Mouse (Mus musculus): ENCODE data around the gene Pou2f1. TPM values are rescaled to one million over a fixed set of nuclear protein-coding genes. Genes with fewer than 3 reads are reported as not detected.

The Pou2f1 gene
- polyA plus RNA-seq, 1 experiment from 2014 or later, result 26.1 TPM

DNA sequence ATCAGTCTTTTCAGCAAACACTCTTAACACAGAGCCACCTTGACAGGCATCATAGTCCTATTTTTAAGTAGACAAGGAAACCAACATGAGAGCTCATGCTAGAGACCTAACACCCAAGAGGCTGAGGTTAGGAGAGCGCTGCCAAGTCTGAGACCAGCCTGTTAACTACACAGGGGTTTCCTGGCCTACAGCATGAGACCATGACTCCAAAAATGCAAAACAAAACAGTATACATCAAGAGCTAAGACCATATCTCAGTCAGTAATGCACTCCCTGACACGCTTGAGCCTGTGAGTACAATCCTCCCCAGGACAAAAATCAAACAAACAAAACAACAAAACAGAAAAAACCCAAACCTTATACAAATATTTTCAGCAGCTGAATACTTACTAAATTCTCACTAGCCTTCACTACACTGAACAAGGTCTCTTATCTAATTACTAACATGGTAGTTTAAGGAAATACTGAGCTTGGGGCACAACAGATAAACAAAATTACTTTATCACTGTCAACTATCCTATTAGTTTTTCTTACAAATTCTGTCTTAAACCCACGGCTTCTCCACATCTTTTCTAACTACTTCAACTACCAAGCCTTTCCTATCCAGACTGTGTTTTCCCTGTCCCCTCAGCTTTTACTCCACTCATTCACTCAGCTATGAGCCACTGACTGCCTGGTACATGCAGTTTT is 33.3 kb downstream of the Pou2f1 start:
- WGBS, result 84% methylated on average over 3 of the region's 3 CpGs
- ATAC-seq (ENCODE audit: low FRiP score), result no peak
- no peak overlapping the region for H3K4me3 ChIP-seq (ENCODE audit: low read depth, low read length)

DNA sequence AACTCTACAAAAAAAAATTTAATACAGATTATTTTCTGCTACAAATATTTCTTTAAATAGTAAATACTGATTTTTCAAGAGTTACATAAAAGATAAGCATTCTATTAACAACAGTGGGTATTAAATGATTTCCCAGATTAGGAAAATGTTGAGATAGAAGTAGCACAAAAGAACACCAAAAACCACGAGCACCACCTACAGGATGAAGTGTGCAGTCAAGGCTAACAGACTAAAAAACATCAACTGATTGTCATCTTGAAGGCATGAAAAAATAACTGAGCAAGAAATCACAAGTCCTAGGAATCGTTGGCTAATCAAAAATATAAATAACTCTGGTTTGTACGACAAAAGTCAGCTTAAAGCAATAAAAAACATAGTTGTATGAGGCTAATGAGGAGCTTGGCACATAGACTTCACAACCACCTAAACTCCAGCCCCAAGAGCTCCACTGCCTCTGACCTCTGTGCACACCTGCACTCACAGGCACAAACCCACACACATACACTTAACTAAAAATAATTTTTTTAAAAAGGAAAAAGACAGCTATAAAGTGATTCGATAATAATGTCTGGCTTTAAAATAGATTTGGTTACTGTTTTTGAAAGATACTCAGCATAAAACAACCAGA is 35.3 kb downstream of the Pou2f1 start:
- H3K36me3 ChIP-seq (ENCODE audit: control insufficient read depth, insufficient read depth, low read length), result no peaks in the 10 kb centered on the region
- H3K9ac ChIP-seq (ENCODE audit: low read depth, low read length), result no peak overlapping the region
- DNase-seq (ENCODE audit: low spot score) (peak; percentile 65), ATAC-seq (ENCODE audit: low FRiP score) (peak; percentile 67; the same call in 1 of the 2 replicates)
- no peak overlapping the region for H3K27ac ChIP-seq (ENCODE audit: low read depth, low read length)
- no peaks in the 10 kb centered on the region for H3K9me3 ChIP-seq (ENCODE audit: control insufficient read depth, low read length)
- no peak overlapping the region for H3K4me2 ChIP-seq (replicated peaks; ENCODE audit: low read depth, low read length)
- no peaks in the 10 kb centered on the region; the same call in 1 of the 2 replicates for H3K27me3 ChIP-seq (ENCODE audit: control insufficient read depth, insufficient read depth, low read length)
- WGBS, result 55% methylated on average over 4 of the region's 4 CpGs
- no peak overlapping the region for H3K4me3 ChIP-seq (ENCODE audit: low read depth, low read length)
- H3K4me1 ChIP-seq (replicated peaks; ENCODE audit: control insufficient read depth, insufficient read depth, low read length), result no peaks in the 10 kb centered on the region; the same call in 1 of the 2 replicates

More for the DNA sequence above, 33.3 kb downstream of the Pou2f1 start:
- Histone ChIP-seq H3K27me3 (ENCODE audit: control insufficient read depth, insufficient read depth, low read length) (no peaks in the 10 kb centered on the region; the same call in 1 of the 2 replicates), H3K27ac (ENCODE audit: low read depth, low read length) (no peak overlapping the region), H3K4me2 (replicated peaks; ENCODE audit: low read depth, low read length) (no peak overlapping the region), H3K9ac (ENCODE audit: low read depth, low read length) (no peak overlapping the region), H3K36me3 (ENCODE audit: control insufficient read depth, insufficient read depth, low read length) (no peaks in the 10 kb centered on the region), H3K9me3 (ENCODE audit: control insufficient read depth, low read length) (no peaks in the 10 kb centered on the region), H3K4me1 (replicated peaks; ENCODE audit: control insufficient read depth, insufficient read depth, low read length) (no peaks in the 10 kb centered on the region; the same call in 1 of the 2 replicates)
- no peak for DNase-seq (ENCODE audit: low spot score)

DNA sequence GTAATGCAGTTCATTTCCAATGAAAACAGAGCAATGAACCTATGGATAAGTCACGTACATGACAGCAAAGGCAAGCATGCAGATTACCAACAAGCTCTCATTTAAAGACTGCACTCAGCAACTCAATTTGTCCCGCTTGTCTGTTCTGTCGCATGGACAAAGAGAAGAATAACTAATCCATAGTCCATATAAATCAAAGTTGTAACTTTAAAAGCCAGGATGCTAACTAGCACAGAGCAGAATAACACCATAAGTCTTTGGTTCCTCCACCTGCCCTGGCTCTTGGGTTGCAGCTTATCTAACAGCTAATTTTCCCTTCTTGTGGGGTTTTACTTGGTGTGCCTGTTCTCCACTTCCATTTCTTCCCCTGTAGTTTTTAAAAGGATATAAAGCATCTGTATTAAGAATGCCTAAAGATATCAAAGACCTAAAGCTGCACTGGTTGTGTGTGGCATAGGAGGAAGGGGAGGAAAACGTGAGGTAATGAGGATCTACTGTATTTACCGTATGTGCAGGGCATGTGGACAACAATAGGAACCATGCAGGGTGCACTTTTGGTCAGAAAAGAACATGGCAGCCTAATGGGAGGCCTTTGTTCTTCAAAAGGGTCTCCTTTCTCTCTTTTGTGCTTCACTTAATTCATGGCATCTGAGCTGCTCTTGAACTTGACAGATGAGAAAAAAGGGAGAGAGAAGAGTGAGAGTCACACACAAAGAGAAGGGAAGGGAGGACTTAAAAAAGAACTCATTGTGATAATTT is 36.1 kb downstream of the Pou2f1 start:
- Histone ChIP-seq H3K27ac (ENCODE audit: low read depth, low read length) (no peak overlapping the region), H3K36me3 (ENCODE audit: control insufficient read depth, insufficient read depth, low read length) (no peaks in the 10 kb centered on the region), H3K9me3 (ENCODE audit: control insufficient read depth, low read length) (no peaks in the 10 kb centered on the region), H3K9ac (ENCODE audit: low read depth, low read length) (no peak overlapping the region), H3K4me3 (ENCODE audit: low read depth, low read length) (no peak overlapping the region), H3K27me3 (ENCODE audit: control insufficient read depth, insufficient read depth, low read length) (no peaks in the 10 kb centered on the region; the same call in 1 of the 2 replicates), H3K4me1 (replicated peaks; ENCODE audit: control insufficient read depth, insufficient read depth, low read length) (no peaks in the 10 kb centered on the region; the same call in 1 of the 2 replicates), H3K4me2 (replicated peaks; ENCODE audit: low read depth, low read length) (no peak overlapping the region)
- ATAC-seq (ENCODE audit: low FRiP score), result peak; percentile 90
- peak; percentile 64 for DNase-seq (ENCODE audit: low spot score)
- WGBS, result 56% methylated on average over 5 of the region's 5 CpGs

DNA sequence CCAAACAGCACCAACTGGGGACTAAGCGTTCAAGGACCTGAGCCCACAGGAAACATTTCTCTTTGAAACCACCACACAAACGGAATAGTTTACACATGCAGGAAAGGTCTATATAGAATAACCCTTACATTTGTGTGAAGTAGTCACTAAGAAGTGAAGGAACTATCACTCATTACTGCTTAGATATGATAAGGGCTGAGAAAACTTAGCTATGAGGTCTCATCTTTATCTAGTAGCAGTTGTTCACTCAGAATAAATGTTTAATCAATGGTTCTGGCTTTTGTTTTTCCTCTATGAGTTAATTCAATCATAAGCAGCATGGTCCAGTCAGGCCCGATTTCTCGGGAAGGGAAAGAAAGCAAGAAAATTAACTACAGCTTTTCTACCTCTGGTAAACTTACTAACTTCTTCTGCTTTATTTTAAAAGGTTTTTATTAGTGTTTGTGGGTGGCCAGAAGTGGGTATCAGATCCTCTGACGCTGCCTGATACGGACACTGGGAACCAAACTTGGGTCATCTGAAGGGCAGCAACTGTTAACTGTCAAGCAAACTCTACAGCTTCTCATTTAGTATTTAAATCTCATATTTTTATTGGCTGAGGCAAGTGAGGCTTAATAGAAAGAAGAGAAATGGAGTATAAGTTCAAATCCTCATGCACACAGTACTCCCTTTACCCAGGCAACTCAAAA is 40.7 kb downstream of the Pou2f1 start:
- no peak for ATAC-seq (ENCODE audit: low FRiP score)
- no peak overlapping the region for H3K9ac ChIP-seq (ENCODE audit: low read depth, low read length)
- H3K36me3 ChIP-seq (ENCODE audit: control insufficient read depth, insufficient read depth, low read length), result no peaks in the 10 kb centered on the region
- H3K9me3 ChIP-seq (ENCODE audit: control insufficient read depth, low read length), result no peaks in the 10 kb centered on the region
- no peak for DNase-seq (ENCODE audit: low spot score)
- no peak overlapping the region for H3K4me2 ChIP-seq (replicated peaks; ENCODE audit: low read depth, low read length)
- no peak overlapping the region for H3K27ac ChIP-seq (ENCODE audit: low read depth, low read length)
- H3K4me3 ChIP-seq (ENCODE audit: low read depth, low read length), result no peak overlapping the region
- no peaks in the 10 kb centered on the region; the same call in 1 of the 2 replicates for H3K4me1 ChIP-seq (replicated peaks; ENCODE audit: control insufficient read depth, insufficient read depth, low read length)
- no peaks in the 10 kb centered on the region; the same call in 1 of the 2 replicates for H3K27me3 ChIP-seq (ENCODE audit: control insufficient read depth, insufficient read depth, low read length)
- 87% methylated on average over 6 of the region's 6 CpGs for WGBS

DNA sequence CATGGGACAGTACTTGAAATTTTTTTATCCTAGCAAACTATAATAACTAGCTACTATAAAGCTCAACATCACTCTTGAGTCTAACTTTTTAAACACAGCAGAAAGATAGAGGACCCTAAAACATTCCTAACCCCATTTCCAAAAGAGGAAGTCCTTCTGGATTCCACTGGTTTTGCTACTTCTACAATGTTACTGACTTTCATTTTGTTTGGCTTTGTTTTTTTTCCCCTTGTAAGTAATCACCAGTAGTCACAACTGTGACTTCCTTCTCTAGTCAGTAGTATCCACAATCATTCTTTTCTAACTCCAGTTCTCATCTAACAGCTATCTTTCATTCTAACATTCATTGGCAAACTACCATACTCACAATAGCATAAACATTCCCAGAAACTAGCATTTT is 44.3 kb downstream of the Pou2f1 start:
- H3K27ac ChIP-seq (ENCODE audit: low read depth, low read length), result no peak overlapping the region
- H3K9ac ChIP-seq (ENCODE audit: low read depth, low read length), result no peak overlapping the region
- no peak overlapping the region for H3K4me2 ChIP-seq (replicated peaks; ENCODE audit: low read depth, low read length)
- no peaks in the 10 kb centered on the region for H3K27me3 ChIP-seq (ENCODE audit: control insufficient read depth, insufficient read depth, low read length)
- H3K9me3 ChIP-seq (ENCODE audit: control insufficient read depth, low read length), result no peaks in the 10 kb centered on the region
- ATAC-seq (ENCODE audit: low FRiP score), result no peak
- no peaks in the 10 kb centered on the region for H3K36me3 ChIP-seq (ENCODE audit: control insufficient read depth, insufficient read depth, low read length)
- no peak for DNase-seq (ENCODE audit: low spot score)
- no peaks in the 10 kb centered on the region for H3K4me1 ChIP-seq (replicated peaks; ENCODE audit: control insufficient read depth, insufficient read depth, low read length)
- H3K4me3 ChIP-seq (ENCODE audit: low read depth, low read length), result no peak overlapping the region

DNA sequence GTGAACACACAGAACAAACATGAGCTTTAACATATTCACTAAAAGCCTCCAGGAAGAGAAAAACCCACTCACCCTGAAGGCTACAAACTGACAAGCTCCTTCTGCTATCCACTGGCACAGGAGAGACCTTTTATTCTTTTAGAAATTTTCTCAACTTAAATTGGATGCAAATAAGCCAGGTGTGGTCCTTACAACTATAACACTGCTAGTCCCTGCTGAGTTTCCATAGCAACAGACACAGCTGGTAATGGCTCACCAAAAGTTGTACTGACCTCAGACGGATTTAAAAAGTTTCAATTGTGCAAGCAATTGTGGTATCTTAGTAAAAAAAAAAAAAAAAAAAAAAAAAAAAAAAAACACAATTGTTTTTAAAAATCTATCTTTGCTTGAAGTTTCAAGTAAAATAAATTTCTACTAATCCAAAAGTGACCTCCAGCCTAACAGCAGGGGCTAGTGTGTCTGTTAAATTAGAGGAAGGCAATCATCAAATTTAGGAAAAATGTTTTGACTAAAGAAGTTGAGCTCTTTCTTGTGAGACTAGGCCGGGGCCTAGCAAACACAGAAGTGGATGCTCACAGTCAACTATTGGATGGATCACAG is 54.2 kb downstream of the Pou2f1 start:
- Histone ChIP-seq H3K36me3 (ENCODE audit: control insufficient read depth, insufficient read depth, low read length) (no peaks in the 10 kb centered on the region), H3K9ac (ENCODE audit: low read depth, low read length) (no peak overlapping the region), H3K9me3 (ENCODE audit: control insufficient read depth, low read length) (no peaks in the 10 kb centered on the region), H3K27me3 (ENCODE audit: control insufficient read depth, insufficient read depth, low read length) (no peaks in the 10 kb centered on the region), H3K4me1 (replicated peaks; ENCODE audit: control insufficient read depth, insufficient read depth, low read length) (no peaks in the 10 kb centered on the region), H3K4me3 (ENCODE audit: low read depth, low read length) (no peak overlapping the region), H3K4me2 (replicated peaks; ENCODE audit: low read depth, low read length) (no peak overlapping the region), H3K27ac (ENCODE audit: low read depth, low read length) (no peak overlapping the region)
- DNase-seq (ENCODE audit: low spot score) (no peak), ATAC-seq (ENCODE audit: low FRiP score) (no peak)
- 51% methylated on average over 2 of the region's 2 CpGs for WGBS

DNA sequence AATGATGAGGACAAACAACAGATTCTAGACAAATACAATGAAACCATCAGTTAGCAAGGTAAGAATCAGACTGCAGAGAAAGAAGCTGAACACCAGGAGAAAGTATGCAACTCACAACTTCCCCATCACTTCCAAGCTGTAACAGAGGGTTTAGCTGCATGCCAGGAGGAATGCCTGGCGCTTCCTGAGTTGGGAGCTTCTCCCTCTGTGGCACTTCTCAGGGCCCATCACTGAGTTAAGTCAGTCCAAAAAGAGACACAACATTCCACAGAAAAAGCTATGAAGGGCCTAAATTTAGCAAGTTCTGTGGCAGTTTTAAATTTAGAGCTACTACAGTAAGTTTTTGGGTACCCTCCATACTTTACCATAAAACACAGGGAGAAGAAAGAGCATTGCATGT is 59.2 kb downstream of the Pou2f1 start:
- Histone ChIP-seq H3K4me3 (ENCODE audit: low read depth, low read length) (no peak overlapping the region), H3K27me3 (ENCODE audit: control insufficient read depth, insufficient read depth, low read length) (no peaks in the 10 kb centered on the region), H3K36me3 (ENCODE audit: control insufficient read depth, insufficient read depth, low read length) (no peaks in the 10 kb centered on the region), H3K27ac (ENCODE audit: low read depth, low read length) (no peak overlapping the region), H3K9me3 (ENCODE audit: control insufficient read depth, low read length) (no peaks in the 10 kb centered on the region), H3K4me2 (replicated peaks; ENCODE audit: low read depth, low read length) (no peak overlapping the region), H3K4me1 (replicated peaks; ENCODE audit: control insufficient read depth, insufficient read depth, low read length) (no peaks in the 10 kb centered on the region), H3K9ac (ENCODE audit: low read depth, low read length) (no peak overlapping the region)
- ATAC-seq (ENCODE audit: low FRiP score), result no peak
- 94% methylated on average over 1 of the region's 1 CpGs for WGBS
- DNase-seq (ENCODE audit: low spot score), result no peak

DNA sequence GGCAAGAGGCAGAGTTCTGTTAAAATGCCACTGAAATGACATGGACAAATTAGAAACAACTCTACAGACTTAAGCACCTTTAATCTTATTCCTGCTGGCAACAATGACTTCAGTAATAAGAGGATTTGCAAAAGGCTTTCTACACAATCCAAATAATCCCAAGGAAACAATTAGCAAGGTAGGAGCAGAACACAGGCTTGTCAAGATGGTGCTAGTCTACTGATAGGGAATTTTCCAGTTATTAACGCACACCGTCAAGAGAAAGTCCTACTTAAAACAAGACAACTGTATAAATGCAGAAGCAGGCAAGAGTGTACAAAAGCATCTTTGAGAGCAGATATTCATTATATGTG is 67.0 kb downstream of the Pou2f1 start:
- Histone ChIP-seq H3K4me1 (replicated peaks; ENCODE audit: control insufficient read depth, insufficient read depth, low read length) (no peaks in the 10 kb centered on the region), H3K9ac (ENCODE audit: low read depth, low read length) (no peak overlapping the region), H3K27me3 (ENCODE audit: control insufficient read depth, insufficient read depth, low read length) (no peaks in the 10 kb centered on the region), H3K9me3 (ENCODE audit: control insufficient read depth, low read length) (no peaks in the 10 kb centered on the region), H3K36me3 (ENCODE audit: control insufficient read depth, insufficient read depth, low read length) (no peaks in the 10 kb centered on the region), H3K27ac (ENCODE audit: low read depth, low read length) (no peak overlapping the region), H3K4me3 (ENCODE audit: low read depth, low read length) (no peak overlapping the region), H3K4me2 (replicated peaks; ENCODE audit: low read depth, low read length) (no peak overlapping the region)
- WGBS, result 68% methylated on average over 2 of the region's 2 CpGs
- DNase-seq (ENCODE audit: low spot score) (no peak), ATAC-seq (ENCODE audit: low FRiP score) (peak; percentile 53; the same call in 1 of the 2 replicates)

All from hindbrain, embryonic 11.5 days (tissue).